Mouse (Mus musculus) G1E (cell line): ENCODE measurements around the gene Rsph14. TPM values are rescaled to one million over a fixed set of nuclear protein-coding genes. Genes with fewer than 3 reads are reported as not detected.

Experiments used
- ATAC-seq: 2 replicates; pipeline ENCODE4 v1.8.0; 2016; ENCODE audit warnings: mild to moderate bottlenecking; ENCODE audit not compliant: insufficient number of reproducible peaks, poor library complexity, low FRiP score, severe bottlenecking; ENCODE audit errors: extremely low read depth
- DNase-seq: peaks from one replicate; pipeline ENCODE4 v3.0.0; 2012; ENCODE audit warnings: low spot score
- H3K27me3 ChIP-seq: 2 replicates; pipeline ENCODE4 v1.6.1; 2012; ENCODE audit warnings: mild to moderate bottlenecking, low read length, inconsistent platforms; ENCODE audit not compliant: insufficient read depth
- H3K36me3 ChIP-seq: replicated peaks from 2 replicates; pipeline ENCODE3; 2012; ENCODE audit warnings: mild to moderate bottlenecking, inconsistent platforms
- H3K4me1 ChIP-seq: 2 replicates; pipeline ENCODE4 v1.6.1; 2012; ENCODE audit warnings: low read depth, low read length, inconsistent platforms, mixed read lengths; ENCODE audit not compliant: insufficient read depth
- H3K4me3 ChIP-seq: 2 replicates; pipeline ENCODE4 v1.5.1; 2012; ENCODE audit warnings: low read depth, mild to moderate bottlenecking, inconsistent platforms, low read length, moderate library complexity, mixed read lengths
- H3K9me3 ChIP-seq: replicated peaks from 2 replicates; pipeline ENCODE4 v1.6.1; 2012; ENCODE audit warnings: inconsistent platforms
- CTCF ChIP-seq: IDR thresholded peaks from 2 replicates; pipeline ENCODE4 v1.5.1; 2012; ENCODE audit warnings: low read depth, low read length, inconsistent platforms, mixed read lengths
- GATA1 ChIP-seq: IDR thresholded peaks from 2 replicates; pipeline ENCODE4 v1.6.1; 2012; ENCODE audit warnings: borderline replicate concordance, low read length, inconsistent platforms, mixed read lengths
- GATA2 ChIP-seq: IDR thresholded peaks from 2 replicates; pipeline ENCODE4 v1.6.1; 2012; ENCODE audit warnings: low read depth, low read length, inconsistent platforms, borderline replicate concordance
- POLR2AphosphoS5 ChIP-seq: IDR thresholded peaks from 2 replicates; pipeline ENCODE4 v1.6.1; 2012; ENCODE audit warnings: low read depth, low read length, inconsistent platforms; ENCODE audit not compliant: insufficient replicate concordance
- TAL1 ChIP-seq: conservative IDR thresholded peaks from 2 replicates; pipeline ENCODE4 v1.6.1; 2012; ENCODE audit warnings: low read depth, low read length, inconsistent platforms, mixed read lengths
- polyA plus RNA-seq: library from polyadenylated mRNA; stranded (reverse); fragments of >175 nt; gene quantifications from 2 replicates; pipeline ENCODE4 v1.2.3, GENCODE M21; 2012
- total RNA-seq, 2 experiments: library from RNA; stranded (forward) in 1 of 2; stranded (reverse) in 1 of 2; fragments of 200-1000 nt in 1 of 2; fragments of >200 nt in 1 of 2; fragmentation: Nextera tagmentation in 1 of 2; gene quantifications; 2 replicates each; pipeline ENCODE4 v1.2.3; 2014 to 2017

Gene Rsph14
- total and polyA plus RNA-seq, 3 experiments, result 0.16 TPM; not detected in 2

- TF ChIP-seq POLR2AphosphoS5, result no peak
- TF ChIP-seq TAL1, result no peak
- TF ChIP-seq GATA1, result no peak
- no peak for TF ChIP-seq CTCF
- TF ChIP-seq GATA2, result no peak
- no peaks in the 10 kb centered on the region for H3K27me3 ChIP-seq
These were observed 91.6 kb downstream of the Rsph14 start for GRCm38 (mm10) chr10:74940795-74941194.

GRCm38 (mm10) chr10:74939300-74939699 lies 93.1 kb downstream of the Rsph14 start:
- no peak for DNase-seq
- Histone ChIP-seq H3K4me1 (no peaks in the 10 kb centered on the region), H3K27me3 (no peaks in the 10 kb centered on the region), H3K4me3 (no peak overlapping the region), H3K9me3 (peaks cover 91% of the 10 kb centered on the region), H3K36me3 (no peaks in the 10 kb centered on the region)
- TF ChIP-seq GATA1, result no peak
- no peak for TF ChIP-seq CTCF
- no peak for TF ChIP-seq TAL1
- no peak for TF ChIP-seq GATA2
- TF ChIP-seq POLR2AphosphoS5, result no peak
- ATAC-seq, result no peak

More at GRCm38 (mm10) chr10:74940795-74941194, 91.6 kb downstream of the Rsph14 start:
- Histone ChIP-seq H3K4me1 (no peaks in the 10 kb centered on the region), H3K4me3 (no peak overlapping the region), H3K9me3 (peaks cover 83% of the 10 kb centered on the region), H3K36me3 (no peaks in the 10 kb centered on the region)
- DNase-seq, result no peak
- no peak for ATAC-seq

- peaks cover 93% of the 10 kb centered on the region for H3K9me3 ChIP-seq
- no peak for ATAC-seq
These were observed 94.0 kb downstream of the Rsph14 start for GRCm38 (mm10) chr10:74938410-74938809.

DNA sequence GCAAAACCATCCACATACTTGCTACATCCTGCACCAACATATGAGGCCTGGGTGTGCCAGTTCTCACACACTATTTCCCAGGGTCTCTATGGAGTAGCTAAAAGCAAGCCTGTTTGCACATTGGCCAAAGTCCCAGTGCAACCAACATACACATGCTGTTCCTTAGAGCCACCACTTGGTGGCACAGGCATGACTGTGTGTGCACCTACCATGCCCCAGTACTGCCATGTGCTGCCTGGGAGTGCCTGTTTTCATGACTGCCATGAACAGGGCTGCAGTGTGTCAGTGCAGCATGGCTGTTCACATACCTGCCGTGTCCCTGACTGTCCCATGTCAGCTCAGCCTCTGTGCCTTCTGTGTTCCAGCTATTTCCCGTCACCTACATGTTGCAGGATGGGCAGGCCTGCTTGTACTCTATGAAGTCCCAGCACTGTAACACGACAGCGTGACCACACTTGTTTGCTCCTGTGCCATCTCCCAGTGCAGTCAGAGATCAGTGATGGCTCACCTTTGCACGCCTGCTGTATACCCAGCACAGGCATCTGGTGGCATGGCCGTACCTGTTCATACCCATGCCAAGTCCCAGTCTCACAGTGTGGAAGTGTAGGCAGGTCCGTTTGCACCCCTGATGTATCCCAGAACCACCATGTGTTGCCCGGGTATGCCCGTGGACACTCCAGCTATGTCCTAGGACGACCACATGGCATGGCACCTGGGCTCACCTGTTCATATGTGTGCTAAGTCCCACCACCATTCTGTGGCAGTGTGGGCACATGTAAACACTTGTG lies 95.2 kb downstream of the Rsph14 start:
- Histone ChIP-seq H3K36me3 (no peaks in the 10 kb centered on the region), H3K4me3 (peak overlapping the region; percentile 8; the same call in 1 of the 2 replicates), H3K4me1 (no peaks in the 10 kb centered on the region), H3K9me3 (peaks cover 100% of the 10 kb centered on the region), H3K27me3 (no peaks in the 10 kb centered on the region)
- no peak for TF ChIP-seq TAL1
- TF ChIP-seq GATA1, result no peak
- no peak; the same call in 1 of the 2 replicates for TF ChIP-seq POLR2AphosphoS5
- TF ChIP-seq GATA2, result no peak
- no peak for TF ChIP-seq CTCF
- no peak for DNase-seq
- ATAC-seq, result no peak

More at GRCm38 (mm10) chr10:74938410-74938809, 94.0 kb downstream of the Rsph14 start:
- Histone ChIP-seq H3K27me3 (no peaks in the 10 kb centered on the region), H3K36me3 (no peaks in the 10 kb centered on the region), H3K4me3 (no peak overlapping the region), H3K4me1 (no peaks in the 10 kb centered on the region)
- DNase-seq, result no peak
- TF ChIP-seq POLR2AphosphoS5, result no peak

GRCm38 (mm10) chr10:74935016-74935415 lies 97.4 kb downstream of the Rsph14 start:
- H3K4me3 ChIP-seq, result 0 out of 2 replicates have a peak overlapping the region, but pooled peaks have one; percentile 40

GRCm38 (mm10) chr10:74934521-74934920 lies 97.9 kb downstream of the Rsph14 start:
- Histone ChIP-seq H3K27me3 (peaks cover 2% of the 10 kb centered on the region; the same call in 1 of the 2 replicates), H3K4me3 (peak overlapping the region; percentile 40; the same call in 1 of the 2 replicates), H3K4me1 (no peaks in the 10 kb centered on the region), H3K9me3 (peaks cover 93% of the 10 kb centered on the region), H3K36me3 (no peaks in the 10 kb centered on the region)
- DNase-seq, result no peak
- no peak for ATAC-seq
- TF ChIP-seq TAL1 (no peak), POLR2AphosphoS5 (no peak), GATA1 (no peak), GATA2 (no peak), CTCF (no peak)

More at GRCm38 (mm10) chr10:74935016-74935415, 97.4 kb downstream of the Rsph14 start:
- H3K4me1 ChIP-seq, result no peaks in the 10 kb centered on the region
- H3K36me3 ChIP-seq, result no peaks in the 10 kb centered on the region
- no peak for ATAC-seq
- DNase-seq, result no peak
- H3K27me3 ChIP-seq, result peaks cover 2% of the 10 kb centered on the region; the same call in 1 of the 2 replicates
- H3K9me3 ChIP-seq, result peaks cover 93% of the 10 kb centered on the region
- TF ChIP-seq GATA1, result no peak
- no peak for TF ChIP-seq POLR2AphosphoS5
- TF ChIP-seq TAL1, result no peak
- TF ChIP-seq CTCF, result no peak
- no peak for TF ChIP-seq GATA2
